Mouse (Mus musculus): ENCODE data around the gene Prmt2.

DNA sequence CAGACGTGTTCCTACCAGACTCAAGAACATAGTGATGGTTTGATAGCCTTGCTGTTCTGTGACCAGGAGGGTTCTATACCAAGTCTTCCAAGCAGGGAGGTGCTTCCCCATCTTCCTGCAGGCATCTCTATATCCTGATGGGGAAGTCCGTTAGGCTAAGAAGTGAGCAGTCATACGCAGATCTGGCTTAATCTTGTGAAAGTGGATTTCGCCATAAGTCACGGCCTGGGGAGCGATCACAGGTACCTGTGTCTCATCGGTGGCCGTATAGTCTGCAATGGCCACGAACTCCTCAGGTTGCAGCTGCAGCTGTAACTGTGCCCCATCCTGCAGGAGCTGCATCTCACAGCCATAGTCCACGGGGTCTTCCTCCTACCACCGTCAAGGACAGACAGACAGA lies 11.7 kb downstream of the Prmt2 start:
- no peak for TF ChIP-seq CTCF (IDR thresholded peaks at IDR 0.05; ENCODE audit: extremely low read depth, insufficient read depth, low read length)
- TF ChIP-seq POLR2A (IDR thresholded peaks at IDR 0.05; ENCODE audit: extremely low read depth, insufficient read depth, low read length) = no peak
